Mouse (Mus musculus): ENCODE results near the gene Pip5k1b.

DNA sequence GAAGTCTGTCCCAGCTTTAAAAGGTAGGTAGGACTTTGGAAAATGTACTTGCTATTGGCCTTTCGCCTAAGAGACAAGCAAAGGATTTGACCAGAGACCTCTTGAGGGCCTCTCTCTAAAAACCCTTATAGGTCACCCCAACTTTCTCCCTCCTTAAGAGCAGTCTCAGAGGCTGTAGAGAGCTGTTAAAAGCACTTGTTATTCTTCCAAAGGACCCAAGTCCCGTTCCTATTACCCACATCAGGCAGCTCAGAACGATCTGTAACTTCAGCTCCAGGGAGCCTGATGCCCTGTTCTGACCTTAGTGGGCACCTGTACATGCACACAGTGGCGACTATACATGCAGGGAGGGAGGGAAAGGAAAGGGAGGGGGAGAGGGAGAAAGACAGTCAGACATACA, 18.0 kb downstream of the Pip5k1b start:
- TF ChIP-seq CTCF (IDR thresholded peaks at IDR 0.05; ENCODE audit: control insufficient read depth, insufficient read depth, low read length) (no peak), POLR2A (IDR thresholded peaks at IDR 0.05; ENCODE audit: borderline replicate concordance, control insufficient read depth, low read depth, low read length) (no peak)

Data from bone marrow, adult 2 months (tissue).